ENCODE assay signal across 9 mouse cellular contexts in the genomic region with DNA sequence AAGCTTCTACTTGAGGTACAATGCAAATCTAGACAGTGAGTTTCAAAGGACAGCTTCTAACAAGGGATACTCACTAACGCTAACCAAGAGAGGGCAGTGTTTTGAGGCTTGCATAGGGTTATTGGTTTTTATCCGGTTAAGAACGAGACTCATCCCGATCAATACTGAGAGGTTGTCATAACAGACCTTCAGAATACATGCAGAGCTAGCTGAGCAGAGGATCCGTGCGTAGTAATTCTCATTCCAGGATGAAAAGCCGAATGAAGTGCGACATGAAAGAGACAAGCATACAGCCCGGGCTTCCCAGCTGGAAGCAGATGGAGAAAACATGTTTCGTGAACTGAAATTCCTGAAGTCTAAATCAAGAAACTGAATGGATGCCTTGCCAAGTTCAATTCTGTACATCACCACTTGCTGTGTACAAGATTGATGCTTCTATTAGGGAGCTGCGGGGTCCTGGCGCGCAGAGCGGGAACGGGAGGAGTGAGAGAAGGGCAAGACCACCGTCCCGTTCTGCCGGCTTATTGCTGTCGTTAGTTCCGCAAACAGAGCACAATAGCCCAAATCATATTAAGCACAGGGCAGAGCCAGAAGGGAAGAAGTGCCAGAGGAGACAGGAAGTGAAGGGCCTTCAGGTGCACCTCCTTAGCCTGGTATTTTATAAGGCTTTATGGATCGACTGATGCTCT.
A peak's percentile ranks its signal among the peaks of the same experiment; 100 is the strongest.
DNase-seq lines count a peak whose midpoint lies in the region; ATAC-seq and TF ChIP-seq lines count a peak whose summit lies in the region.
"Had no signal": no experiment of that assay in that cellular context is flagged by ENCODE, and none has a peak within 500 bp of the region (broad histone marks: within the 10 kb centered on the region; RNA-seq: fewer than 3 reads in every experiment).

No protein-coding gene starts in this region.

- no peak for TF ChIP-seq POLR2A in limb, embryonic 14.5 days (IDR thresholded peaks at IDR 0.05; ENCODE audit: borderline replicate concordance, extremely low read depth, insufficient read depth, insufficient read length)

- no peak for TF ChIP-seq EP300 in lung, postnatal 0 days (IDR thresholded peaks at IDR 0.05)

- H3K36me3 ChIP-seq in forebrain, embryonic 13.5 days (ENCODE audit: poor library complexity, severe bottlenecking), result no peaks in the 10 kb centered on the region
- H3K36me3 ChIP-seq in forebrain, embryonic 10.5 days (replicated peaks), result no peaks in the 10 kb centered on the region
- no peaks in the 10 kb centered on the region for H3K36me3 ChIP-seq in lung, postnatal 0 days (ENCODE audit: insufficient read depth, low read length)
- no peaks in the 10 kb centered on the region for H3K36me3 ChIP-seq in limb, embryonic 14.5 days (ENCODE audit: control insufficient read depth, insufficient read depth, low read length)
- no peaks in the 10 kb centered on the region for H3K36me3 ChIP-seq in stomach, embryonic 15.5 days

- H3K27ac ChIP-seq in forebrain, embryonic 13.5 days, result no peak overlapping the region
- H3K27ac ChIP-seq in forebrain, embryonic 10.5 days, result no peak overlapping the region
- H3K27ac ChIP-seq in lung, postnatal 0 days (ENCODE audit: low read length), result no peak overlapping the region
- H3K27ac ChIP-seq in limb, embryonic 14.5 days (replicated peaks; ENCODE audit: low read depth, low read length), result no peak overlapping the region
- H3K27ac ChIP-seq in stomach, embryonic 15.5 days, result no peak overlapping the region

- H3K4me3 ChIP-seq in forebrain, embryonic 13.5 days, result no peak overlapping the region
- no peak overlapping the region for H3K4me3 ChIP-seq in forebrain, embryonic 10.5 days
- H3K4me3 ChIP-seq in lung, postnatal 0 days (ENCODE audit: low read depth, low read length), result no peak overlapping the region
- H3K4me3 ChIP-seq in limb, embryonic 14.5 days (replicated peaks; ENCODE audit: low read length), result no peak overlapping the region
- no peak overlapping the region for H3K4me3 ChIP-seq in stomach, embryonic 15.5 days (replicated peaks)

- peak; percentile 31 for TF ChIP-seq CTCF in lung, postnatal 0 days (IDR thresholded peaks at IDR 0.05)

- H3K4me2 ChIP-seq in forebrain, embryonic 13.5 days, result no peak overlapping the region
- H3K4me2 ChIP-seq in lung, postnatal 0 days (replicated peaks; ENCODE audit: low read depth, low read length), result peak overlapping the region; percentile 28; the same call in 1 of the 2 replicates
- H3K4me2 ChIP-seq in limb, embryonic 14.5 days (replicated peaks; ENCODE audit: low read depth, low read length, severe bottlenecking), result 0 out of 2 replicates have a peak overlapping the region, but pooled peaks have one; percentile 6
- 0 out of 2 replicates have a peak overlapping the region, but pooled peaks have one; percentile 22 for H3K4me2 ChIP-seq in stomach, embryonic 15.5 days

- WGBS in forebrain, embryonic 13.5 days, result 67% methylated on average over 21 of the region's 21 CpGs
- 78% methylated on average over 21 of the region's 21 CpGs for WGBS in forebrain, embryonic 10.5 days
- 65% methylated on average over 21 of the region's 21 CpGs for WGBS in lung, postnatal 0 days
- 68% methylated on average over 21 of the region's 21 CpGs for WGBS in limb, embryonic 14.5 days
- 59% methylated on average over 21 of the region's 21 CpGs for WGBS in stomach, embryonic 15.5 days

- H3K27me3 ChIP-seq in forebrain, embryonic 13.5 days, result no peaks in the 10 kb centered on the region
- H3K27me3 ChIP-seq in forebrain, embryonic 10.5 days (ENCODE audit: poor library complexity, severe bottlenecking), result peaks cover 19% of the 10 kb centered on the region
- H3K27me3 ChIP-seq in lung, postnatal 0 days (replicated peaks; ENCODE audit: insufficient read depth, low read length), result no peaks in the 10 kb centered on the region
- H3K27me3 ChIP-seq in limb, embryonic 14.5 days (ENCODE audit: control insufficient read depth, insufficient read depth, low read length), result no peaks in the 10 kb centered on the region
- H3K27me3 ChIP-seq in stomach, embryonic 15.5 days (replicated peaks), result no peaks in the 10 kb centered on the region

- H3K4me1 ChIP-seq in forebrain, embryonic 13.5 days, result peaks cover 6% of the 10 kb centered on the region
- peaks cover 14% of the 10 kb centered on the region for H3K4me1 ChIP-seq in forebrain, embryonic 10.5 days
- H3K4me1 ChIP-seq in lung, postnatal 0 days (ENCODE audit: insufficient read depth, low read depth, low read length), result no peaks in the 10 kb centered on the region
- no peaks in the 10 kb centered on the region for H3K4me1 ChIP-seq in limb, embryonic 14.5 days (ENCODE audit: control insufficient read depth, insufficient read depth, low read length)
- no peaks in the 10 kb centered on the region for H3K4me1 ChIP-seq in stomach, embryonic 15.5 days

- H3K9me3 ChIP-seq in forebrain, embryonic 13.5 days (replicated peaks), result no peaks in the 10 kb centered on the region
- peaks cover 4% of the 10 kb centered on the region; the same call in 1 of the 2 replicates for H3K9me3 ChIP-seq in forebrain, embryonic 10.5 days
- H3K9me3 ChIP-seq in lung, postnatal 0 days (ENCODE audit: low read length), result no peaks in the 10 kb centered on the region
- H3K9me3 ChIP-seq in limb, embryonic 14.5 days (ENCODE audit: control insufficient read depth, low read length), result no peaks in the 10 kb centered on the region
- no peaks in the 10 kb centered on the region for H3K9me3 ChIP-seq in stomach, embryonic 15.5 days

- DNase-seq in forebrain, embryonic 10.5 days (ENCODE audit: extremely low spot score, low spot score), result no peak
- DNase-seq in lung, postnatal 0 days (ENCODE audit: low spot score), result peak; percentile 37
- DNase-seq in lung, postnatal 14 days, result no peak
- DNase-seq in limb, embryonic 14.5 days (ENCODE audit: low spot score), result peak; percentile 30
- no peak for DNase-seq in kidney, postnatal 14 days
- DNase-seq: right cerebral cortex, adult 18-20 months had no signal

- 0 out of 2 replicates have a peak, but pooled peaks have one; percentile 46 for ATAC-seq in forebrain, embryonic 13.5 days
- ATAC-seq in lung, postnatal 0 days, result no peak
- no peak for ATAC-seq in limb, embryonic 14.5 days (ENCODE audit: low FRiP score, low read depth)
- no peak for ATAC-seq in stomach, embryonic 15.5 days (ENCODE audit: insufficient read depth, low FRiP score, low read depth)
- ATAC-seq in activated CD4-positive, CD25-positive, alpha-beta regulatory T cell, adult 4 months, result no peak

- no peak overlapping the region for H3K9ac ChIP-seq in forebrain, embryonic 13.5 days
- H3K9ac ChIP-seq in lung, postnatal 0 days (replicated peaks; ENCODE audit: low read depth), result no peak overlapping the region
- H3K9ac ChIP-seq in limb, embryonic 14.5 days (ENCODE audit: low read depth, low read length, severe bottlenecking), result no peak overlapping the region
- no peak overlapping the region for H3K9ac ChIP-seq in stomach, embryonic 15.5 days

Comparison
In these comparisons a context has a peak if more than half of its experiments do, and no peak if none do; other contexts are left out.
1. DNase-seq: peak in lung, postnatal 0 days (single experiment) and limb, embryonic 14.5 days (single experiment); none in forebrain, embryonic 10.5 days (single experiment), lung, postnatal 14 days (single experiment) and kidney, postnatal 14 days (single experiment).